Mouse (Mus musculus): ENCODE measurements around the gene Cd37. TPM values are rescaled to one million over a fixed set of nuclear protein-coding genes. Genes with fewer than 3 reads are reported as not detected.

Cd37 gene
- polyA plus RNA-seq, 1 experiment from 2014 or later: 19.3 TPM

DNA sequence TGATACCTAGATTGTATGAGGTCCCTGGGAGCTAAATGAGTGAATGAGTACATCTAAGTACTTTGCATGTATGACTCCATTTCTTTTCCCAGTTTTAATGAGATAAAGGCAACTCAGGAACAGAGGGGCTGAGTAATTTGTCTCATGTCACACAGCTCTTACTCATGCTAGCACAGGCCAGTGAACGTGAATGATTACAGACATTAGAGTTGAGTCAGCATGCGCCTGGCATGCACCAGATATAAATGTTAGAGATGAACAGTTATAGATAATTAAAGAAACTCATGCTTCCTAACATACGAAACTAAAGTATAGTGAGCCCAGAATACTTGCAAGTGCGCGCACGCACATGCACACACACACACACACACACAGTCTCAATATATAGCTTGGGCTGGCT is 48.7 kb downstream of the Cd37 start:
- WGBS (ENCODE audit: insufficient replicate concordance): 64% methylated on average over 6 of the region's 6 CpGs
- H3K4me1 ChIP-seq (ENCODE audit: control insufficient read depth, low read depth, low read length): no peaks in the 10 kb centered on the region
- no peak overlapping the region for H3K27ac ChIP-seq (ENCODE audit: low read length)
- no peak for ATAC-seq (ENCODE audit: low read depth)
- no peak overlapping the region for H3K4me3 ChIP-seq (ENCODE audit: low read depth, low read length)
- H3K9me3 ChIP-seq (replicated peaks; ENCODE audit: control insufficient read depth, low read length): no peaks in the 10 kb centered on the region
- no peaks in the 10 kb centered on the region for H3K36me3 ChIP-seq (ENCODE audit: control insufficient read depth, insufficient read depth)
- no peak overlapping the region for H3K4me2 ChIP-seq (ENCODE audit: low read depth, low read length)
- no peak overlapping the region for H3K9ac ChIP-seq (ENCODE audit: low read depth, low read length)
- H3K27me3 ChIP-seq (ENCODE audit: control insufficient read depth, insufficient read depth, low read depth, low read length): peaks cover 34% of the 10 kb centered on the region

DNA sequence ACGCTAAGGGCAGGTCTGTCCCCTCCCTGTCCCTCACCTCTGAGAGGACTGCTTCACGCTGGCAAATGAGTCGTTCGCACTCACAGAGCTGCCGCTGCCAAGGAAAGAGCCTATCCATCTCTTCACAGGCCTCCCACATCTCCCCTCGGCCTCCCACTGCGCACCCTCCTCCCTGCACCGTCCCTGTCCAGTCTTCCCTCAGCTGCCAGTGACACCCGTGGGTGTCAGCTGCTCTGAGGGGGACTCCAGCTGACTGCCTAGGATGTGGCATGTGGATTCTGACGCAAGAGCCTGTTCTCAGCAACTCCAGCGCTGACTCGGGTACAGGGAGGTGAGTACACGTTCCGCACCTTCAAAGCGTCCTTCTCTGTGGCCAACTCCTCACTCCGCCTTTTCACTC is 49.3 kb downstream of the Cd37 start:
- H3K9me3 ChIP-seq (replicated peaks; ENCODE audit: control insufficient read depth, low read length): no peaks in the 10 kb centered on the region
- no peaks in the 10 kb centered on the region for H3K4me1 ChIP-seq (ENCODE audit: control insufficient read depth, low read depth, low read length)
- H3K27ac ChIP-seq (ENCODE audit: low read length): no peak overlapping the region
- no peak overlapping the region for H3K4me3 ChIP-seq (ENCODE audit: low read depth, low read length)
- peaks cover 39% of the 10 kb centered on the region for H3K27me3 ChIP-seq (ENCODE audit: control insufficient read depth, insufficient read depth, low read depth, low read length)
- WGBS (ENCODE audit: insufficient replicate concordance): 49% methylated on average over 16 of the region's 16 CpGs
- no peak for ATAC-seq (ENCODE audit: low read depth)
- no peak overlapping the region for H3K9ac ChIP-seq (ENCODE audit: low read depth, low read length)
- no peaks in the 10 kb centered on the region for H3K36me3 ChIP-seq (ENCODE audit: control insufficient read depth, insufficient read depth)
- no peak overlapping the region for H3K4me2 ChIP-seq (ENCODE audit: low read depth, low read length)

DNA sequence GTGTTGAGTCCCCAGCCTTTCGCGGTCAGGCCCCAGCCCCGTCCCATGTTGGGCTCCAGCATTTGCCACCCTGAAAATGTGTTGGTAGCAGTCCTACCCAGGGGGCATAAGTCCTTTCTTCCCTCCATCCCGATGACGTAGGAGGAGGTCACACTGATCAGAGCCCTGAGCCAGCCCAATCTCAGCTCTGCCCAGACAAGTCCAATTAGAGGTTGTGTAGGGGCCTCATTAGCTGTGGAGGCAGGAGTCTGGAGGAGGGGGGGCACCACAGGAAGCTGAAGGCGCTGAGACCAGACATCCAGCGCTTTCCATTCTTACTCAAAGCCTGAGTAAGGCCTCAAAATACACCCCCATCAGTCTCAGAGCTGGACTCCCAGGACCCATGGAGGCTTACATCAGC is 53.0 kb downstream of the Cd37 start:
- no peaks in the 10 kb centered on the region for H3K36me3 ChIP-seq (ENCODE audit: control insufficient read depth, insufficient read depth)
- peaks cover 10% of the 10 kb centered on the region for H3K4me1 ChIP-seq (ENCODE audit: control insufficient read depth, low read depth, low read length)
- peaks cover 70% of the 10 kb centered on the region for H3K27me3 ChIP-seq (ENCODE audit: control insufficient read depth, insufficient read depth, low read depth, low read length)
- 62% methylated on average over 7 of the region's 7 CpGs for WGBS (ENCODE audit: insufficient replicate concordance)
- H3K4me2 ChIP-seq (ENCODE audit: low read depth, low read length): no peak overlapping the region
- no peak for ATAC-seq (ENCODE audit: low read depth)
- no peaks in the 10 kb centered on the region for H3K9me3 ChIP-seq (replicated peaks; ENCODE audit: control insufficient read depth, low read length)
- H3K27ac ChIP-seq (ENCODE audit: low read length): no peak overlapping the region
- H3K9ac ChIP-seq (ENCODE audit: low read depth, low read length): no peak overlapping the region
- H3K4me3 ChIP-seq (ENCODE audit: low read depth, low read length): no peak overlapping the region

DNA sequence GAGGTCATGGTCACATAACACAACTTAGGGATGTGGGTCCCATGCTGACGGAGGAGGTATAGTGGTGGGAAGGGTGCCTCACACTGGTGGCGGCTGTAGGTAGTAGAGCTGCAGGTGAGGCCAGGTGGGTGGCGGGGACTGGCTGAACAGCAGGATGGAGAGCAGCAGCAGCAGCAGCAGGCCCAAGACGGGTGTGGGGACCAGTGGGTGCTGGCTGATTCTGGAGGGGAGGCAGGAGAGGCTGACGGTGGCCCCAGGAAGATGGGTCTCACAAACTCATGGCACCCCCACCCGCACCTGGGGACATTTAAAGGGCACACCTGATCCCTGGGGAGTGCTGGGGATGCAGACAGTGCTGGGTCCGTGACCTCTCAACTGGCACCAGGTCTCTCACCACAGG is 55.2 kb downstream of the Cd37 start:
- peaks cover 82% of the 10 kb centered on the region for H3K27me3 ChIP-seq (ENCODE audit: control insufficient read depth, insufficient read depth, low read depth, low read length)
- H3K9ac ChIP-seq (ENCODE audit: low read depth, low read length): no peak overlapping the region
- WGBS (ENCODE audit: insufficient replicate concordance): 45% methylated on average over 7 of the region's 7 CpGs
- no peak for ATAC-seq (ENCODE audit: low read depth)
- H3K4me2 ChIP-seq (ENCODE audit: low read depth, low read length): no peak overlapping the region
- no peak overlapping the region for H3K4me3 ChIP-seq (ENCODE audit: low read depth, low read length)
- peaks cover 10% of the 10 kb centered on the region for H3K4me1 ChIP-seq (ENCODE audit: control insufficient read depth, low read depth, low read length)
- H3K27ac ChIP-seq (ENCODE audit: low read length): no peak overlapping the region
- no peaks in the 10 kb centered on the region for H3K36me3 ChIP-seq (ENCODE audit: control insufficient read depth, insufficient read depth)
- no peaks in the 10 kb centered on the region for H3K9me3 ChIP-seq (replicated peaks; ENCODE audit: control insufficient read depth, low read length)

Other genes starting within 250 kb of the Cd37 start
- gene Irf3, start 241.5 kb downstream of the Cd37 start, polyA plus RNA-seq (2015; fragmentation: Nextera tagmentation; extraction: Ambion mirVana): 39.8 and 43.2 TPM in 2 replicates
- 11.0 and 12.2 TPM in 2 replicates for gene Bcl2l12, start 240.4 kb downstream of the Cd37 start, polyA plus RNA-seq (2015; fragmentation: Nextera tagmentation; extraction: Ambion mirVana)
- 9.8 and 9.9 TPM in 2 replicates for gene Scaf1, start 222.8 kb downstream of the Cd37 start, polyA plus RNA-seq (2015; fragmentation: Nextera tagmentation; extraction: Ambion mirVana)
- 20.9 and 23.2 TPM in 2 replicates for gene Rras, start 221.2 kb downstream of the Cd37 start, polyA plus RNA-seq (2015; fragmentation: Nextera tagmentation; extraction: Ambion mirVana)
- 1.9 and 2.0 TPM in 2 replicates for gene Prr12, start 186.2 kb downstream of the Cd37 start, polyA plus RNA-seq (2015; fragmentation: Nextera tagmentation; extraction: Ambion mirVana)
- 23.4 and 23.8 TPM in 2 replicates for gene Nosip, start 176.7 kb downstream of the Cd37 start, polyA plus RNA-seq (2015; fragmentation: Nextera tagmentation; extraction: Ambion mirVana)
- gene Prrg2, start 176.4 kb downstream of the Cd37 start, polyA plus RNA-seq (2015; fragmentation: Nextera tagmentation; extraction: Ambion mirVana): 9.7 and 10.5 TPM in 2 replicates
- 20.1 and 22.7 TPM in 2 replicates for gene Rcn3, start 146.9 kb downstream of the Cd37 start, polyA plus RNA-seq (2015; fragmentation: Nextera tagmentation; extraction: Ambion mirVana)
- 50.6 and 56.1 TPM in 2 replicates for gene Fcgrt, start 135.3 kb downstream of the Cd37 start, polyA plus RNA-seq (2015; fragmentation: Nextera tagmentation; extraction: Ambion mirVana)
- 646 and 744 TPM in 2 replicates for gene Rps11, start 114.7 kb downstream of the Cd37 start, polyA plus RNA-seq (2015; fragmentation: Nextera tagmentation; extraction: Ambion mirVana)
- 558 and 645 TPM in 2 replicates for gene Rpl13a, start 110.4 kb downstream of the Cd37 start, polyA plus RNA-seq (2015; fragmentation: Nextera tagmentation; extraction: Ambion mirVana)
- 0.12 TPM in 1 of 2 replicates, not detected in the other for gene Gm45713, start 102.9 kb downstream of the Cd37 start, polyA plus RNA-seq (2015; fragmentation: Nextera tagmentation; extraction: Ambion mirVana)
- 3.0 and 3.1 TPM in 2 replicates for gene Flt3l, start 102.7 kb downstream of the Cd37 start, polyA plus RNA-seq (2015; fragmentation: Nextera tagmentation; extraction: Ambion mirVana)
- 42.3 and 42.8 TPM in 2 replicates for gene Pih1d1, start 84.8 kb downstream of the Cd37 start, polyA plus RNA-seq (2015; fragmentation: Nextera tagmentation; extraction: Ambion mirVana)
- 30.0 and 30.3 TPM in 2 replicates for gene Aldh16a1, start 84.5 kb downstream of the Cd37 start, polyA plus RNA-seq (2015; fragmentation: Nextera tagmentation; extraction: Ambion mirVana)
- not detected in 2 replicates for gene Slc17a7, start 75.2 kb downstream of the Cd37 start, polyA plus RNA-seq (2015; fragmentation: Nextera tagmentation; extraction: Ambion mirVana)
- not detected in 2 replicates for gene Gfy, start 59.5 kb downstream of the Cd37 start, polyA plus RNA-seq (2015; fragmentation: Nextera tagmentation; extraction: Ambion mirVana)
- gene Pth2, start 58.1 kb downstream of the Cd37 start, polyA plus RNA-seq (2015; fragmentation: Nextera tagmentation; extraction: Ambion mirVana): not detected in 2 replicates
- 0.05 TPM in 1 of 2 replicates, not detected in the other for gene Ccdc155, start 34.2 kb downstream of the Cd37 start, polyA plus RNA-seq (2015; fragmentation: Nextera tagmentation; extraction: Ambion mirVana)
- gene Dkkl1, start 27.0 kb downstream of the Cd37 start, polyA plus RNA-seq (2015; fragmentation: Nextera tagmentation; extraction: Ambion mirVana): 1.5 and 2.2 TPM in 2 replicates
- 5.0 and 6.5 TPM in 2 replicates for gene Tead2, start 23.4 kb downstream of the Cd37 start, polyA plus RNA-seq (2015; fragmentation: Nextera tagmentation; extraction: Ambion mirVana)
- not detected in 2 replicates for gene Slc6a16, start 2.0 kb upstream of the Cd37 start, polyA plus RNA-seq (2015; fragmentation: Nextera tagmentation; extraction: Ambion mirVana)
- not detected in 2 replicates for gene Slc6a21, start 38.4 kb upstream of the Cd37 start, polyA plus RNA-seq (2015; fragmentation: Nextera tagmentation; extraction: Ambion mirVana)
- gene Trpm4, start 94.7 kb upstream of the Cd37 start, polyA plus RNA-seq (2015; fragmentation: Nextera tagmentation; extraction: Ambion mirVana): 0.85 and 1.7 TPM in 2 replicates
- 0.39 and 0.60 TPM in 2 replicates for gene Hrc, start 96.2 kb upstream of the Cd37 start, polyA plus RNA-seq (2015; fragmentation: Nextera tagmentation; extraction: Ambion mirVana)
- gene Ppfia3, start 127.9 kb upstream of the Cd37 start, polyA plus RNA-seq (2015; fragmentation: Nextera tagmentation; extraction: Ambion mirVana): 0.15 and 0.19 TPM in 2 replicates
- not detected in 2 replicates for gene Lin7b, start 131.5 kb upstream of the Cd37 start, polyA plus RNA-seq (2015; fragmentation: Nextera tagmentation; extraction: Ambion mirVana)
- gene Snrnp70, start 156.6 kb upstream of the Cd37 start, polyA plus RNA-seq (2015; fragmentation: Nextera tagmentation; extraction: Ambion mirVana): 64.2 and 70.1 TPM in 2 replicates
- gene Kcna7, start 166.5 kb upstream of the Cd37 start, polyA plus RNA-seq (2015; fragmentation: Nextera tagmentation; extraction: Ambion mirVana): not detected in 2 replicates
- 0.09 and 0.26 TPM in 2 replicates for gene Ntf5, start 174.6 kb upstream of the Cd37 start, polyA plus RNA-seq (2015; fragmentation: Nextera tagmentation; extraction: Ambion mirVana)
- gene Lhb, start 181.7 kb upstream of the Cd37 start, polyA plus RNA-seq (2015; fragmentation: Nextera tagmentation; extraction: Ambion mirVana): not detected in 2 replicates
- gene Gys1, start 195.7 kb upstream of the Cd37 start, polyA plus RNA-seq (2015; fragmentation: Nextera tagmentation; extraction: Ambion mirVana): 7.6 and 8.9 TPM in 2 replicates
- 58.8 and 59.4 TPM in 2 replicates for gene Ruvbl2, start 199.0 kb upstream of the Cd37 start, polyA plus RNA-seq (2015; fragmentation: Nextera tagmentation; extraction: Ambion mirVana)
- gene Ftl1, start 220.8 kb upstream of the Cd37 start, polyA plus RNA-seq (2015; fragmentation: Nextera tagmentation; extraction: Ambion mirVana): 6,125 and 6,166 TPM in 2 replicates
- gene Bax, start 227.8 kb upstream of the Cd37 start, polyA plus RNA-seq (2015; fragmentation: Nextera tagmentation; extraction: Ambion mirVana): 63.3 and 63.4 TPM in 2 replicates
- gene Tulp2, start 242.8 kb upstream of the Cd37 start, polyA plus RNA-seq (2015; fragmentation: Nextera tagmentation; extraction: Ambion mirVana): 0.41 and 0.75 TPM in 2 replicates
- not detected in 2 replicates for gene Gm45808, start 247.7 kb upstream of the Cd37 start, polyA plus RNA-seq (2015; fragmentation: Nextera tagmentation; extraction: Ambion mirVana)
- gene Dhdh, start 249.7 kb upstream of the Cd37 start, polyA plus RNA-seq (2015; fragmentation: Nextera tagmentation; extraction: Ambion mirVana): 2.5 and 3.3 TPM in 2 replicates

All from liver, embryonic 16.5 days (tissue).